Mouse (Mus musculus): ENCODE measurements at regions not wholly inside any gene's neighbourhood (a gene's known extent, or its start where the extent isn't known, plus 50 kb on each side); places are given as distances from the start of the nearest gene placed in this dataset.

GRCm38 (mm10) chr7:73068534-73068933 is 306.8 kb upstream of the Rgma start:
- TF ChIP-seq CTCF (IDR thresholded peaks at IDR 0.05) (no peak), EP300 (IDR thresholded peaks at IDR 0.05) (no peak)
